Mouse (Mus musculus): Measurements from ENCODE around the gene Ppp1r21.

The Ppp1r21 gene

DNA sequence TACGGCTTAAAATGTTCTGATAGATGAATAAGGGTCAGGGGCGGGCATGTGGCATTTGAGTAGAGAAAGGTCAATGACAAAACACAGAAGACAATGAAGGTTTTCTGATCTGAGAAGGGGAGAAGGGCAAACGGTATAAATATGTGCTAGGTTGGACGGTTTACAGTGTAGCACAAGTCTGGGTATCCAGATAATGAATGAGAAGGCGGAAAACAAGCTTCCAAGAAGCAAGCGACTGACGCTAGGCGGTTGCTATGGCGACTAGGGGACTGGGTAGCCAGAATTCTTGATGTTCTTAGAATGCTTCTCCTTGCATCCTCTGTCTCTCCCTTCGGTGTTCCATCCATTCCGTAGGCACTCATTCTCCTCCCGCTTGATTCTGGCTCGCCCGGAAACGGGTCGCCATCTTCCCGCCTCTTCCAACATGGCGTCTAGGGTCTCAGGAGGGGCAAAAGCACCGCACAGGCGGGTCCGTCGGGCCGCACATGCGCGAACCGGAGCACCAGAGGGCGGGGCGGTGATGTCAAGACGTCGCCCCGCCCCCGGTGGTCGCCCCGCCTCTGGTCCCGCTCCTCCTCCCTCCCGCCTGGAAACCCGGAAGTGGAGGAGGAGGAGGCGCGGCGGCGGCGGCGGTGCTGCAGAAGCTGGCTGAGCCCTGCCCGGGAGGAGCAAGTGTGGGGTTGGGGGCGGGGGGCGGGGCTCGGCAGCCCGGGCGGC lies at the start of gene Ppp1r21:
Gene Ppp1r21, plus strand, starts transcription at position 600 of the 717 bp plus-strand sequence.
- peak; percentile 97 to 99 for DNase-seq

DNA sequence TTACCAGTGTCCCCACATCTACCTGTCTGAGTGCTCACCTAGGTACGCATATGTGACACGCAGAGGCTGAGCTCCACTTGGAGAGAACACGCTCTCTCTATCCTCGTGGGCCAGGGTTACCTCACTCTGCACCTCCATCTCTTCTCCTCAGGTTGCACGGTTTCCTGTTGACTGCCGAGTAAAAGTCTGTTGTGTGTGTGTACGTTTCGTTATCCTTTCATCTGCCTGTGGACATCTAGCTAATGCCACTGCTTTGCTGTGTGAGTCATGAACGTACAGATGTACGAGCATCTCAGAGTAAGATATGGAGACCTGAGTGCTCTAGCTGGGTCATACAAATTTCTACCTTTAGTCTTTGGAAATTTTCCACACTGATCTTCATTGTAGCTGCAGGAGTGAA lies 49.5 kb upstream of the Ppp1r21 start:
- no peak for DNase-seq

- DNase-seq = no peak
Observed at GRCm38 (mm10) chr17:88481062-88481461, 48.9 kb upstream of the Ppp1r21 start.

DNA sequence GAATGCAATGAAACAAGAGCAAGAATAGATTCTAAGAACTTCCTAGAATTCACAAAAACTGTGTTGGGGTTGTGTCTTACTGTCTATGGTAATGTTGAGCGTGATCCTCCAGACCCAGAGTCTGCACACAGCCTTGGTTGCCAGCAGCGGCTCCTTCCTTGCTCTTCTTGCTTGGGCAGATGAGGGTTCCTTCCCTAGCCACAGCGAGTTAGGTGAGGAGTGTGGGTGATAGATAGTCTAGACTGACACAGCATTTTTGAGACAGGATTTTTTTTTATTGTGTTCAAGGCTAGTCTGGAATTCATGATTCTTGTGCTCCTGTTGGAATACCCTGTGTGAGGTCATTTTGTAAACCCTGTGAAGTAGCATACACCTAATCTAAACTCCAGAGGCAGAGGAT lies 48.3 kb upstream of the Ppp1r21 start:
- DNase-seq = no peak

- no peak for DNase-seq
Observed at GRCm38 (mm10) chr17:88484539-88484938, 45.4 kb upstream of the Ppp1r21 start.

DNA sequence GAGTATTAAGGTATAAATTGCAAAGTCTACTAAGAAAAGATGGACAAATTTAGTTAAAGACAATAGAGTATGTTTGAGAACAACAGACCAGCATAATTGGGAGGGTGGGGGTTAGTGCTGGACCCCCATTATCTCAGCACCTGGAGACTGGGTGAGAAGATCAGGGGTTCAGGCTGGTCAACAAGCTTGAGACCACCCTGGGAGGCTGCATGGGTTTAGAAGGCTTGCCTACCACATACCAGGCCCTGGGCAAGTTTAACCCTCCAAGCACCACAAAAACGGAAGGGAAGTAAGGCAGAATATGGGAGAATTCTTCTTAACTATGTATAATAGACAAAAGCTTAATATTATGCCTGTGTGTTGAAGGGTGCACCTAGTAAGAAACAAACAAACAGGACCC lies 45.0 kb upstream of the Ppp1r21 start:
- no peak for DNase-seq

DNA sequence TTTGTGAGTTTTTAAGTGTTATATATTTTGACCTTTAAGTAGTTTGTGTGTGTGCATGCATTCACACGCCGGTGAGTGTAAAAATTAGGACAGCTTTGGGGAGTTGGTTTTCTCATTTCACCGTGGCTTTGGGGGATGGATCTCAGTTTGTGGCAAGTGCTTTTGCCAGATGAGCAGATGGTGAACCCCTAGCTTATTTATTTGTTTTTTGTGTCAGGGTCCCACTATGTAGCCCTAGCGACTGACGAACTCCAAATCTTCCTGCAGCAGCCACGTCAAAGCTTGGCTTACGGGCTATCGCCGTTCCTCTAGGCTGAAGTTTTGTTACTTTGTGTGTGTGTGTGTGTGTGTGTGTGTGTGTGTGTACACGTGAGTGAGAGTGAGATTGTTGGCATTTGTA lies 39.4 kb upstream of the Ppp1r21 start:
- DNase-seq = peak; percentile 63 to 67

GRCm38 (mm10) chr17:88491366-88492106 lies 38.4 kb upstream of the Ppp1r21 start:
- no peak for DNase-seq

- DNase-seq = no peak
Observed at GRCm38 (mm10) chr17:88492107-88492460, 37.8 kb upstream of the Ppp1r21 start.

DNA sequence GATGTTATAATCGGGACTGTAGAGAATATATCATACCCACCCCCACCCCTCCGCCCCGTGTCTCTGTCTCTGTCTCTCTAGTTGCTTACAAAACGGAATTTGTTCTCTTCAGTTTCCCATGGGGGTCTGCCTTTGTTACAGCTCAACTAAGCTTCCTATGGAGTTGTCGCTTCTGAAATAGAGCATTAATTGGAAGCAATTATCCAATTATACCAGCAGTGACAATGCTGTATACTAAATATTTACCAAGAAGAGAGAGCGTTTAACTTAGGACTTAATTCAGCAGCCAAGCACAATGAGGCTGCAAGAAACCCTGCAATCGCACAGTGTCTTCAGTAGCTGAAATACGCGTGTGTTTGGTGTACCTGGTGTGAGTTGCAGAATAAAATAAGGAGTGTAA lies 36.4 kb upstream of the Ppp1r21 start:
- DNase-seq = no peak

GRCm38 (mm10) chr17:88494121-88494771 lies 35.7 kb upstream of the Ppp1r21 start:
- peak; percentile 75 to 81 for DNase-seq

GRCm38 (mm10) chr17:88494772-88495132 lies 35.2 kb upstream of the Ppp1r21 start:
- DNase-seq = peak; percentile 38 to 52

GRCm38 (mm10) chr17:88498090-88498682 lies 31.7 kb upstream of the Ppp1r21 start:
- no peak for DNase-seq

DNA sequence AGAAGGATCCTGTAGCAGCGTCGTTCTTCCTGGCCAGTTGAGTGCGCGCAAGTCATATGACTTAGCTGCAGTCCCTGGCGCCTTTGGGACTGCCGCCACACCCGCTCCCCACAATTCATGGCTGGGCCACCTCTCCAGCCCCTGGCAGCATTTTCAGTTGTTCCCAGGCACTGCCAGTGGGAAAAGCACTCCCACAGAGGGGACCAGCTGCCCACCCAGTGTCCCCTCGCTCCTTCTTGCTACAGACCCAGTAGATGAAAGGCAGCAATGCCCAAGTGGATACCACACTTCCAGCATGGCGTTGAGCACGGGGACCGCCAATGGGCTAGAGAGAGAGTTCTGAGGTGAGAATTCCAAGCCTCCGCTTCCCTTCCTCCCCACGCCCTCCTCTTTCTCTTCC lies 25.9 kb upstream of the Ppp1r21 start:
- peak; percentile 46 to 49 for DNase-seq

- DNase-seq = peak; percentile 86 to 87
Observed at GRCm38 (mm10) chr17:88505275-88505723, 24.6 kb upstream of the Ppp1r21 start.

DNA sequence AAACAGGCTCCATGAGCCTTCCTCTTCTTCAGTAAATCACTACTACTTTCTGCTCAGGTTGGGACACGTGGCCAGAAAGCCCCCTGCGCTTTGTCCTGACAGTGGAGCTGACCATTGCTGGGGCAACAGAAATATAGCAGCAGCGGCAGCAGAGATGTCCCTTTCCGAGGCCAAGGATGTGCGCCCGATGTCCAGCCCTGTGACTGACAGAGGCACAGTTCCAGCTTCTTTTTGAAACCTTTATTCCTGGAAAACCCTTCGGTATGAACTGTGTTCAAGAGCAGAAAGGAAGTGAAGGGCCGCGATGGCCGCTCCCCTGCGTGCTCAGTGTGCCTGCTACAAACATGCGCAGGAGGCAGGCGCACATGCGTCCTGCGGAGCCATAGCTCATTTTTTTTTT lies 24.0 kb upstream of the Ppp1r21 start:
- DNase-seq = peak; percentile 56 to 58

DNA sequence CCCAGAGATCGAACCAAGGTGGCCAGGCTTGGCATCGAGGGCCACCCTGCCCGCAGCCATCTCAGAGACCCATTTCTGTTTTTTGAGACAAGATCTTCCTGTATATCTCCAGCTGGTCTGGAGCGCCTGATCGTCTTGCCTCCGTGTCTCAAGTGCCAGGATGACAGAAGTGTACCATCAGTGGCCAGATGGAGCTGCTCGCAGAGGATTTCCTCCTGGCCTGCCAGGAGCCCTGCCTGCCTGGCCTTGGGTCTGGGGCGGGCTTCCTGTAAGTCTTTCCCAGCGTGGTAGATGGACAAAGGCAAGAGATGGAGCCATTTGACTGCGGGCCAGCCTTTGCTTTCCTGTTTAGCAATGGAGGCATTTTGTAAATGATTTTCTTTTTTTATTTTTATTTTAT lies 22.5 kb upstream of the Ppp1r21 start:
- DNase-seq = peak; percentile 92 to 93

DNA sequence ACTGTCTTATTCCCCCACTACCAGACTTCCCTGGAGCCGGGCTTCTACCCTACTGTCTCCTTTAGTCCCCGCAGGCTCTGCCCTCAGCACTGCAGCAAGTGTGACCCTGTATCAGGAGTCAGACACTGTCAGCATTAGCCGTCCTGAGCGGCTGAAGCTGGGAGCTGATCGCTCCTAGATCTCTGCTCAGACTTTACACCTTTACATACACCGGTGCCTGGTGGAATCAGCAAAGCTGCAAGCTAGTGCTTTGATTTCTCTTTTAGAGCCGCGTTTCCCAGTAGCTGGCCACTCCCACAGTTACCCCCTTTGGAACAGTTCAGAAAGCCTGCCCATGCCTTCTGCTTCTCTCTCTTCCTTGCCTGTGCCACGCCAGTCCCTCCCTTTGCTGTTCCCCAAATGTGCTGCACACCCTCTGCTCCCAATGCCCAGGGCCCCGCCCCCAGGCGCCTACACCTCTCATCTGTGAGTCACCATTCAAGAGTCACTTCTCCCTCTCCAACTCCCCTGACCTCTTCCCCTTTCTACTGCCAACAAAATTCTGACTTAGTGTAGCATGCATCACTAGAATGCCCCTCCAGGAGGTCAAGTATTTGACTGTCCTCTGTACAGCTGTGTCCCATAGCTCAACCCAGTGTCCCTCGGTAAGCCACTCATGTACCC lies 20.9 kb upstream of the Ppp1r21 start:
- peak; percentile 78 to 85 for DNase-seq

- DNase-seq = no peak
Observed at GRCm38 (mm10) chr17:88509999-88510398, 19.9 kb upstream of the Ppp1r21 start.

DNA sequence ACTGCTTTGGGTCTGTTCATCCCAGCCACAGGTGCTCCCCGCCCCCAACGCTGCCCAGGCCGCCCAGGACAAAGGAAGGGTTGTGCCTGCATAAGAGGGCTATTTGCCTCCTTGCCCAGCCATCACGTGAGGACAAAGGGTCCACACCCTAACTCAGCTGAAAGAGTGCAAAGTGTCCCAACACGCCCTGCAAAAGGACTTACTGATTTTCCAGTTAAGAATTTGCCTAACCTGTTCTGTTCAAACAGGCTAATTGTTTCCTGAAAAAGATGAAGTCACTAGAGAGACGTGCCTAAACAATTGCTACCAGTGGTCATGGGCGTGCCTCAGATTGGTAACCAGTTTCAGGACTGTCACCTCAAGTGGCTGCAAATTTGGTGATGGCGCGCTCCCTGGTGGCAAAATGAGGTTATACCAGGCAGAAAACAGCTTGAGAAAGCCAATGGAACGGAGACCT lies 18.8 kb upstream of the Ppp1r21 start:
- peak; percentile 92 for DNase-seq

DNA sequence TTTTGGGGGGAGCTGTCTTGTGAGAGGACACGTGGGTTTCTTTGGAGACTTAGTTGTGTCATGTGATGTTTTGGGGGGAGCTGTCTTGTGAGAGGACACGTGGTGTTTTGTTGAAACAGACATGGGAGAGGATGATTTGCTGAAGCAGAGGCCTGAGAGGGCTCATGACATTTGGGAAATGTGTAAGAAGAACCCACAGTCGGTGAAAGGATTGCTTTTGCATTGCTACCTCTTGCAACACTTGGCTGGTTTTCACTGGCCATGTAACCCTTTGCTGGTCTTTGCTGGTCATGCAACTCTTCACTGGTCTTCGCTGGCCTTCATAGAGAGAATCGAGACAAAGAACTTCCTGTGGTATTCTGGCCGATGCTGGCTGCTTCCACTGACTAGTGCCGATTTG lies 13.4 kb upstream of the Ppp1r21 start:
- DNase-seq = no peak

DNA sequence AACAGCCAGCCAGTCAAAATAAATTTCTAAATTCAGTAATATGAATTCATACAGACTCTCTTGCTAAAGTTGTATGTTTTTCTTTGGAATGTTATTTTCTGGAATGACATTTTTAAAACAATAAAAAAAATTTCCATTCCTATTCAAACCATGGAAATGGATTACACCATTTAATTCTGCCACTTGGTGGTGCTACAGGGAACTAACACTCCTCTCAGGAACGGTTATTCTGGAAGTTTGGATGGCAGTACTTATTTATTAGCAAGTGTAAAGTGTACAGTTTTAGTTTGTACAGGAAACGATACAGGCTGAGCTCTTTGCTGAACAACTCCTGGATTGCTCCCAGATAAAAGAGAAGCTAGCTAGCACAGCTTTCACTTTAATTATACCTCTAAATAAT lies 2.1 kb upstream of the Ppp1r21 start:
- peak in 1 of 2 experiments; percentile 31 for DNase-seq

- no peak for DNase-seq
Observed at GRCm38 (mm10) chr17:88530236-88530619, 310 bp downstream of the Ppp1r21 start.

Measured in cerebellum, postnatal 25 days (tissue).